Mouse (Mus musculus): ENCODE results near the gene Chst5. TPM values are rescaled to one million over a fixed set of nuclear protein-coding genes. Genes with fewer than 3 reads are reported as not detected.

Gene Chst5
- polyA plus RNA-seq, 1 experiment, result 0.70 TPM

GRCm38 (mm10) chr8:111891983-111892382 lies 18.3 kb downstream of the Chst5 start:
- Histone ChIP-seq H3K4me1 (ENCODE audit: control insufficient read depth, insufficient read depth, low read length) (no peaks in the 10 kb centered on the region), H3K27ac (ENCODE audit: control insufficient read depth, insufficient read depth, low read depth, low read length, poor library complexity) (no peak overlapping the region), H3K4me3 (replicated peaks; ENCODE audit: control insufficient read depth, low read depth, low read length) (no peak overlapping the region)
- 21% methylated on average over 8 of the region's 8 CpGs for WGBS
- TF ChIP-seq POLR2A (IDR thresholded peaks at IDR 0.05; ENCODE audit: borderline replicate concordance, control insufficient read depth, low read depth, low read length) (no peak), CTCF (IDR thresholded peaks at IDR 0.05; ENCODE audit: control insufficient read depth, insufficient read depth, low read length) (no peak)

- no peak for TF ChIP-seq POLR2A (IDR thresholded peaks at IDR 0.05; ENCODE audit: borderline replicate concordance, control insufficient read depth, low read depth, low read length)
- TF ChIP-seq CTCF (IDR thresholded peaks at IDR 0.05; ENCODE audit: control insufficient read depth, insufficient read depth, low read length), result no peak
- H3K4me3 ChIP-seq (replicated peaks; ENCODE audit: control insufficient read depth, low read depth, low read length), result no peak overlapping the region
- WGBS, result 52% methylated on average over 6 of the region's 6 CpGs
- H3K4me1 ChIP-seq (ENCODE audit: control insufficient read depth, insufficient read depth, low read length), result no peaks in the 10 kb centered on the region
- H3K27ac ChIP-seq (ENCODE audit: control insufficient read depth, insufficient read depth, low read depth, low read length, poor library complexity), result no peak overlapping the region
Observed at GRCm38 (mm10) chr8:111890911-111891303, 19.3 kb downstream of the Chst5 start.

GRCm38 (mm10) chr8:111889931-111890910 lies 20.0 kb downstream of the Chst5 start:
- TF ChIP-seq POLR2A (IDR thresholded peaks at IDR 0.05; ENCODE audit: borderline replicate concordance, control insufficient read depth, low read depth, low read length) (no peak; the same call in 1 of the 2 replicates), CTCF (IDR thresholded peaks at IDR 0.05; ENCODE audit: control insufficient read depth, insufficient read depth, low read length) (no peak)
- 18% methylated on average over 86 of the region's 86 CpGs for WGBS
- no peaks in the 10 kb centered on the region for H3K4me1 ChIP-seq (ENCODE audit: control insufficient read depth, insufficient read depth, low read length)
- H3K27ac ChIP-seq (ENCODE audit: control insufficient read depth, insufficient read depth, low read depth, low read length, poor library complexity), result no peak overlapping the region
- no peak overlapping the region for H3K4me3 ChIP-seq (replicated peaks; ENCODE audit: control insufficient read depth, low read depth, low read length)

- Histone ChIP-seq H3K4me3 (replicated peaks; ENCODE audit: control insufficient read depth, low read depth, low read length) (no peak overlapping the region), H3K4me1 (ENCODE audit: control insufficient read depth, insufficient read depth, low read length) (no peaks in the 10 kb centered on the region), H3K27ac (ENCODE audit: control insufficient read depth, insufficient read depth, low read depth, low read length, poor library complexity) (no peak overlapping the region)
- WGBS, result 45% methylated on average over 7 of the region's 7 CpGs
- TF ChIP-seq CTCF (IDR thresholded peaks at IDR 0.05; ENCODE audit: control insufficient read depth, insufficient read depth, low read length) (no peak), POLR2A (IDR thresholded peaks at IDR 0.05; ENCODE audit: borderline replicate concordance, control insufficient read depth, low read depth, low read length) (no peak)
Observed at GRCm38 (mm10) chr8:111888091-111888650, 22.1 kb downstream of the Chst5 start.

GRCm38 (mm10) chr8:111887479-111887878 lies 22.8 kb downstream of the Chst5 start:
- no peaks in the 10 kb centered on the region for H3K4me1 ChIP-seq (ENCODE audit: control insufficient read depth, insufficient read depth, low read length)
- TF ChIP-seq POLR2A (IDR thresholded peaks at IDR 0.05; ENCODE audit: borderline replicate concordance, control insufficient read depth, low read depth, low read length) (no peak), CTCF (IDR thresholded peaks at IDR 0.05; ENCODE audit: control insufficient read depth, insufficient read depth, low read length) (no peak)
- 54% methylated on average over 1 of the region's 1 CpGs for WGBS

GRCm38 (mm10) chr8:111883615-111884014 lies 26.6 kb downstream of the Chst5 start:
- Histone ChIP-seq H3K4me3 (replicated peaks; ENCODE audit: control insufficient read depth, low read depth, low read length) (no peak overlapping the region), H3K27ac (ENCODE audit: control insufficient read depth, insufficient read depth, low read depth, low read length, poor library complexity) (no peak overlapping the region), H3K4me1 (ENCODE audit: control insufficient read depth, insufficient read depth, low read length) (no peaks in the 10 kb centered on the region)
- TF ChIP-seq CTCF (IDR thresholded peaks at IDR 0.05; ENCODE audit: control insufficient read depth, insufficient read depth, low read length) (no peak), POLR2A (IDR thresholded peaks at IDR 0.05; ENCODE audit: borderline replicate concordance, control insufficient read depth, low read depth, low read length) (no peak)
- 79% methylated on average over 4 of the region's 4 CpGs for WGBS

More at GRCm38 (mm10) chr8:111887479-111887878, 22.8 kb downstream of the Chst5 start:
- Histone ChIP-seq H3K4me3 (replicated peaks; ENCODE audit: control insufficient read depth, low read depth, low read length) (no peak overlapping the region), H3K27ac (ENCODE audit: control insufficient read depth, insufficient read depth, low read depth, low read length, poor library complexity) (no peak overlapping the region)

- H3K4me1 ChIP-seq (ENCODE audit: control insufficient read depth, insufficient read depth, low read length), result no peaks in the 10 kb centered on the region; the same call in 1 of the 2 replicates
- 2% methylated on average over 2 of the region's 2 CpGs for WGBS
- TF ChIP-seq POLR2A (IDR thresholded peaks at IDR 0.05; ENCODE audit: borderline replicate concordance, control insufficient read depth, low read depth, low read length), result no peak
- peak; percentile 92 for TF ChIP-seq CTCF (IDR thresholded peaks at IDR 0.05; ENCODE audit: control insufficient read depth, insufficient read depth, low read length)
- H3K27ac ChIP-seq (ENCODE audit: control insufficient read depth, insufficient read depth, low read depth, low read length, poor library complexity), result no peak overlapping the region
- H3K4me3 ChIP-seq (replicated peaks; ENCODE audit: control insufficient read depth, low read depth, low read length), result no peak overlapping the region
Observed at GRCm38 (mm10) chr8:111881591-111881990, 28.7 kb downstream of the Chst5 start.

- TF ChIP-seq CTCF (IDR thresholded peaks at IDR 0.05; ENCODE audit: control insufficient read depth, insufficient read depth, low read length) (no peak), POLR2A (IDR thresholded peaks at IDR 0.05; ENCODE audit: borderline replicate concordance, control insufficient read depth, low read depth, low read length) (no peak)
- no peak overlapping the region for H3K4me3 ChIP-seq (replicated peaks; ENCODE audit: control insufficient read depth, low read depth, low read length)
- H3K4me1 ChIP-seq (ENCODE audit: control insufficient read depth, insufficient read depth, low read length), result no peaks in the 10 kb centered on the region; the same call in 1 of the 2 replicates
- H3K27ac ChIP-seq (ENCODE audit: control insufficient read depth, insufficient read depth, low read depth, low read length, poor library complexity), result no peak overlapping the region
- 62% methylated on average over 9 of the region's 9 CpGs for WGBS
Observed at GRCm38 (mm10) chr8:111877711-111878110, 32.5 kb downstream of the Chst5 start.
